Mouse (Mus musculus) c-Kit-positive CD71-positive TER-119-negative erythroid progenitor cells, embryonic 14.5 days (primary cell): ENCODE results near the gene Arhgef3.
"Not testable (repeated sequence)": the region's sequence is repeated elsewhere in the genome, so short reads cannot be mapped to it uniquely, and the experiment has no call there.

Source experiments
- DNase-seq: peaks from one replicate; pipeline ENCODE4 v3.0.0-alpha.2; 2013; ENCODE audit warnings: low read depth

Arhgef3 gene

DNA sequence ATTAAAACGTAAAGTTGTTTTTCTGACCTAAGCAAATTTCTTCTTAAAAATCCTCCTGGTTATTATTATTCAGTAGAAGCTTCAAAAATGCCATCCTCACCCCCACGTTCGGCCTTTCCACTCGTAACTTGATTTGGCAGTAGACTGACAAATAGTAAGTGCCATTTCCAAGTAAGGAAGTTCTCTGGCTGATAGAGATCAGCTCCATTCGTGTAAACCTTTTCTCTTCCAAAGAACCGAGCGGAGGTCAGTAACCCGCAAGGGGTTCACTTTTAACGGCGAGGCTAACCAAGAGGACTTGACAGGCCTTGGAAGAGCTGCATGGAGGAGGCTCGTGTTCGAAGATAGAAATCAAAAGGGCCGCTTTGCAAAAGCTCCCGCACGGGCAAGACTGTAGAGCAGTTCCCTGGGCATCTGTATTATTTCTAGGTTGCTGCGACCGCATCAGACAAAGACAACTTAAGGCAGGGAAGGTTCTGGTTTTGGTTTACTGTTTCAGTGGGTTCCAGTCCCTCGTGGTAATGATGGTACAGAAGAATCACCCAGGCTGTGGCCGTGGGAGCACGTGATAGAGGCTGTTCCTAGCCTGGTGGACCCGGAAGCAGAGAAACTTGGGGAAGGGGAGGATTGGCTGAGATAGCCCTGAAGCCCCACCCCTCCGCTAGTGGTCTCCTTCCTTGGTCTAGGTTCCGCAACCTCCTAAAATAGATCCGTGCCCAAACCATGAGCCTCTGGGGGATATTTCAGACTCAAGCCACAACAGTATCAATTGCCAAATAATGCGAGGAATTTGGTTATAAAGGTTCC, 117.5 kb downstream of the Arhgef3 start:
- DNase-seq: no peak

DNA sequence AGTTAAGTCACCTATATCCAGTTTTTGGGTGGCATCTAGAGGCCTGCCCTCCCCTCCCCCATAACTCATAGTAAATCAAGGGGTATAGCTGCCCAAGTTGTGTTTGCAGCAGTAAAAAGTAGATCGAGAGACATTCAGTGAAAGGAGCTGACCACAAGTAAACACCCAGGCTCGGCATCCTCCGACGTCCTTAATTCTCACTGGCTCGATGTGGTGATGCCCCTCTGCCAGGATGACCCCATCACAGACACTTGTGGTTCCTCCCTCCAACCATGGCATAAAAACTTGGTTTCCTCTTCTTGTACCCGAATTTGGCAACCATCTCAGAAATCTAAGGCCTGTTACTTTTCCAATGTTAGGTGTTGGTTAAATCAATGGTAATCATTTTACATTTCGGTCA, 118.4 kb downstream of the Arhgef3 start:
- DNase-seq: no peak

- DNase-seq: no peak
These were observed 119.0 kb downstream of the Arhgef3 start for GRCm38 (mm10) chr14:27233656-27234055.

DNA sequence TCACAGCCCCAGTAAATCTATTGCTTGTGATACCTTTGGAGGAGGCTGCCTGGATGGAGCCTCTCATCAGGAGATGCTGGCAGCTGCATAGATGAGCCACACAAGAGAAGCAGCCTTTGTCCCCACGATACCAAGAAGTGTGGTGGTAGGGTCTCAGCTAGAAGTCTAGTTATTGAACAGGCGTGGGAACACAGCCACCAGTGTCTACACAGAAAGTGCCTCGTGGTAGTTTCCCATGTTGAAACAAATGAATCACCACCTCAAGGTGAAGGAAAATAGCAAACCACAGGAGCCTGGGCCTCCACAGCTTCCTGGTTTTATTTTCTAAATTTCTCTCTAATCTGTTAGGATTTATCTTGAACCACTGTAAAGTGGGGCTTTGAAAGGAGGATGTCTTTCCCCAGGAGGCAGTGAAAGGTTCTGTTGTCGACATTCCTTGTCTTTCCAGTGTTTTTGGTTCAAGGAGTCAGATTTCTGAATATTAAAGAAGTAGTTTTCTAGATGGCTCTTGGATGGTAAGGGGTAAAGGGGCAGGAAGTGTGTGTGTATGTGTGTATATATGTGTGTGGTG, 119.7 kb downstream of the Arhgef3 start:
- DNase-seq: no peak

DNA sequence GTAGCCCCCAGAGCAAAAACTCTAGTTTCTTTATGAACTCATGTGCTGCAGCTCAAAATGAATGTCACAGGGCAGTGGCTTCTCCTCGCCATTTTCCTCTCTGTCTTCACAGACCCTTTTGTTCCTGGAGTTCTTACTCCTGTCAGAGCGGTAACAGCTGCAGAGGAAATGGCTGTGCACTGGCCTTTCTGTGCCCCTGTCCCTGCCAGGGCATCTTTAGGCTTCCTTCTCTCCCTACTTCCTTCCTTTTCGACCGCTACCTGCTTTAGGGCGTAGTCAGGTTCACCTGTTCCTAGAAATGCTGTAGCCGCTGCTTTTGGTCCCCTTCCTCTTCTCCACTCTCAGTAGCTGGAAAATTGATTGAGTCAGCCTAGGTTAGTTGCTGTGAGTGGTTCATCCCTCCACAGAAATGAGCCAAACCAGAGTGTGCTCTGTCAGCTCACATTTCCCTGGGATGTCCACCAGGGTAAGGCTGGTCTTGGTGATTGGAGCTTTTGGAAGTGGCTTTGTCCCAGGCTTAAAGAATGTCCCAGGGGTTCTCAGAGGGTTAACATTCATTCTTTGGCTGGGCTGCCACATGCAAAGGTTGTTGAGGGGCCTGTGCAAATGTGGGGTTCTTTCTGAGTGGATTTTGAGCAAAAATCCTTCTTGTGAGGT, 121.3 kb downstream of the Arhgef3 start:
- DNase-seq: no peak

- no peak for DNase-seq
These were observed 123.0 kb downstream of the Arhgef3 start for GRCm38 (mm10) chr14:27237522-27238187.

DNA sequence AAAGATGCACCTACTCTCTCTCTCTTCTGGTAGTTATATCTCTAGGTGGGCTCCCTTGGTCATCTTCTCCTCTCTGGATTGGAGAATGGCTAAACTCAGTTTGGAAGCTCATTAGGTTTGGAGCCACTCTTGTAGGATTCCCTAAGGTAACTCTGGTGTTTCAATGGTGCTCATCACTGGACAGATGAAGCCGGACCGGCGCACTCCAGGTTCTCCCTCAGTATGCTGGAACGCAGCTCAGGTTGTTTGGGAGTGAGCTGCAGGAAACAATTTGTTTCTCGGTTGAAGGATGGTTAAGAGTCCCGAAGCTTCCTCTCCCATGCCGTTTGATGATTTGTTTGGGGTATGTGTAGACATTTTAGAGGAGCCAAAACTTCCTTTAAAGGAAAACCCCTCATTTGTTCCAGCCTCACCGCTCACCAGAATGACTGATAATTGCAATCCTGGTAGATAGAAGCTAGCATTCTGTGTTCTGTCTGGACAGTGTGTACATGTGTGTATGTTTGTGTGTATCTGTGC, 124.0 kb downstream of the Arhgef3 start:
- DNase-seq: no peak

DNA sequence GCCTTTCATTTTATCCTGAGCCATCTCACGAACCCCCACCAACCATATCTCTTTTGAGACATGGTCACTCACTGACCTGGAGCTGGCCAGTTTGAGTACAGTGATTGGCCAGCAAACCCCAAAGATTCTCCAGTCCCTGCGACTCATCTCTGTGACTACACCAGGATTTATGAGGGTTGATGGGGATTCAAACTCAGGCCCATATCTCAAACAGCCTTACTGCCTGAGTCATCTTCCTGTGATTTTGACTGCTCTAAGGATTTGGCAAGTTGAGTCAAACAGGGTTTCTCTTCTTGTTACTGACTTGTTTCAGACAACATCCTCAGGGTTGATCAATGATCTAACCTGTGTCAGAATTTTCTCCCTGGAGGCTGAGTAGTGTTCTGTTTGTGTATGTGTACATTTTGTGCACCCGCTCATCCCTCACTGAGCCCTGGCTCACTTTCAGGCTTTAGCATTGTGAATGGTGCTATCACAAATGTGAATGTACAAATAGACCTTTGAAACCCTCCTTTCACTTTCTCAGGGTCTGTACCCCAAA, 124.9 kb downstream of the Arhgef3 start:
- no peak for DNase-seq

- DNase-seq: no peak
These were observed 127.6 kb downstream of the Arhgef3 start for GRCm38 (mm10) chr14:27242253-27242652.

- DNase-seq: no peak
These were observed 128.1 kb downstream of the Arhgef3 start for GRCm38 (mm10) chr14:27242769-27243168.

DNA sequence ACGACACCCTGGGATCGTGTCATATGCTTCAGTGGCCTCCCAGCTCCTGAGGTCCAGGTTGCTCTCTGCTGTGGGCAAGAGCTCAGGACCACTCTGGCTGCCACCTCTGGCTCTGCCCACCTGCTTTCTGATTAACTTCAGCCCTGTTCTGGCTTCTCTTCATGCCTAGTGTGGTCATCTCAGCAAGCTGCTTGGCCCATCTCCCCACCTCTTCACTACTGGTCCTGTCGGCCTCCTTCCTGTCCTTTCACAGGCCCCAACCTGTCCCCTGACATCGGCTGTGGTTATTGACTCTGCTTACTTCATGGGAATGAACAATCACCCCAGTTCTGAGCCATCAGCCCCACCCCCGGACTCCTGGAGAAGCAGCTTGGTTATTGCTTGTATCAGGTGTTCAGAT, 128.9 kb downstream of the Arhgef3 start:
- no peak for DNase-seq

DNA sequence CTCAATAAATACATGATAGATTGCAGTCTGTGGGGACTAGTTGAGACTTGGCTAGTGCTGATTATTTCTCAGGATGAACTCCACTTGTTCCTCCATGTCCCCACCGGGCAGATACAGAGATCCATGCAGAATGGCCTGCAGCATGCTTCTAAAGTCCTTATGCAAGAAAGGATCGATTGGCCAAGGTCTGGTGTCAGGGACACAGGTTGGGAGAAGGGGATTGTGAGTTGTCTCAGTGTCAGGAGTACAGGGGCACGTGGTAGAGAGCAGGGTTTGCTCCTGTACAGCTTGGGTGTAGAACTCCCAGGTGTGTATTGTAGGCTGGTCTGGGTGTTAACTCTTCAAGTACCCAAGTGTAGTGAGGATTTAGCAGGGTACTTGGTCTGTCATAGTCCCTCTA, 130.2 kb downstream of the Arhgef3 start:
- DNase-seq: no peak

- no peak for DNase-seq
These were observed 131.7 kb downstream of the Arhgef3 start for GRCm38 (mm10) chr14:27246424-27246823.

GRCm38 (mm10) chr14:27246948-27247347, 132.2 kb downstream of the Arhgef3 start:
- DNase-seq: not testable (repeated sequence)

GRCm38 (mm10) chr14:27249121-27249520, 134.4 kb downstream of the Arhgef3 start:
- no peak for DNase-seq

DNA sequence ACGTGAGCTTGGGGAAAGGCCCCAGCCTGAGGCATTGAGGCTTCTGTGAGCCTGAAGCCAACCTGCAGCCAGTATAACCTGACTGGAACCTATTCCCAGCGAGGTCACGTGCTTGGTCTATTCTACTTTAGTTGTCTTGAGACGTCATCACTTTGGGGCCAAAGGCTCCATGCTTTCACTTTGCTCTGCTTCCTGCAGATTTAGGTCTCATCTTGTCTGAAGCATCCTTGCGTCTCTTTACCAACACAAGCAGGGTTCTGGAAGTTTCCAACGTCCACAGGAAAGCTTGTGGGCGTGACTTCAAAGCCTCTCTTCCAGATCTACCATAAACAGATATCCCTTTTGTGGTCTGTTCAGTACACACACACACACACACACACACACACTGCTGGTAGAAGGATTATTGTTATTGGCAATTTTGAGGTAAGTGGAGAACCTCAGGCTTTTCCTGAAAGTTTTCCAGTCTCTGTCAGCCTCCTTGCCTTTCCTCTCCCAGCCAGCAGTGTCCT, 135.6 kb downstream of the Arhgef3 start:
- no peak for DNase-seq

- DNase-seq: no peak
These were observed 138.7 kb downstream of the Arhgef3 start for GRCm38 (mm10) chr14:27253391-27253790.

DNA sequence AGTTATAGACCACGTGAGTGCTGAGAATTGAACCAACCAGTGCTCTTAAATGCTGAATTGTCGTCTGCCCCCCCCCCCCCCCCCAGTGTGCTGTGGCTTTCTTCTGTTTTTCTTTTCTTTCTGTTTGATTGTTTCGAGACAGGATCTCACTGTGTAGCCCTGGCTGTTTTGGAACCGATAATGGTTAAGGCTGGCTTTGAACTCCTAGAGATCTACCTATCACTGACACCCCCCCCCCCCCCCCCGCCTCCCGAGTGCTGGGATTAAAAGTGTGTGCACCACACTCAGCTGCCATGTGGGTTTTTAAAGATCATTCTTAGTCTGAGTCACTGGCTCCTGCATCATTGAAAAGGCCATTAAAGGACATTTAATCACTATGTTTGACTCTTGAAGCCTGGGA, 147.7 kb downstream of the Arhgef3 start:
- DNase-seq: no peak

DNA sequence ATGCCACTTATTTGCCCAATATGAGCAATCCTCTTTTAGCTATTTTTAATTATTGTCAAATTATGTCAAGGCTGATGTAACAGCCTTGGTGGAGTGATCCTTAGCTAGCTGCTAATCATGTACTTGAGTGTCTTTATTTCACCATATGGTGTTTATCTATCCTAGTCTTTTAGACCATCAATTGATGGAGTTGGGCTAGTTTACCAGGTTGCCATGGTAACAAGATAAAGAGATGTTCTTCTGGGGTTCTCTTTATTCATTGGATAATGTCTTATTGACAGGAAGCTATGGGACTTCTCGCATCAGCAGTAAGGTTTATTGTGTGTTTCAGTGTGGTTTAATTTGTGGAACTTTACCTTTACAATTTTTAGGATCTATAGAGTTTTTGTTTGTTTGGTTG, 151.9 kb downstream of the Arhgef3 start:
- DNase-seq: no peak

GRCm38 (mm10) chr14:27268137-27268536, 153.4 kb downstream of the Arhgef3 start:
- no peak for DNase-seq

- no peak for DNase-seq
These were observed 154.4 kb downstream of the Arhgef3 start for GRCm38 (mm10) chr14:27268986-27269700.
